In genomic region chrY:90743053-90743810, GRCm38 (mm10) we compare ENCODE assay signal across 10 mouse cellular contexts. TPM values are rescaled to one million over a fixed set of nuclear protein-coding genes. Genes with fewer than 3 reads are reported as not detected.
DNase-seq lines count a peak whose midpoint lies in the region; ATAC-seq and TF ChIP-seq lines count a peak whose summit lies in the region.
"Not testable (repeated sequence)": the region's sequence is repeated elsewhere in the genome, so short reads cannot be mapped to it uniquely, and the experiment has no call there.
"Had no signal": no experiment of that assay in that cellular context is flagged by ENCODE, and none has a peak within 500 bp of the region (broad histone marks: within the 10 kb centered on the region; RNA-seq: fewer than 3 reads in every experiment).

No protein-coding gene starts in this region.

- not testable (repeated sequence) for H3K4me2 ChIP-seq in intestine, embryonic 14.5 days (ENCODE audit: low read length)

- DNase-seq in ZHBTc4 (ENCODE audit: low read depth, low spot score) = peak; percentile 59
- DNase-seq in cerebellum, postnatal 25 days = peak; percentile 40 to 46
- DNase-seq in frontal cortex, postnatal 10 days (ENCODE audit: low spot score in 2 of 2) = peak; percentile 9 to 40
- peak; percentile 49 for DNase-seq in intestine, embryonic 14.5 days (ENCODE audit: low spot score)
- peak; percentile 34 for DNase-seq in limb, embryonic 10.5 days (ENCODE audit: low spot score)
- peak; percentile 26 for DNase-seq in ovary, adult 18-20 months (ENCODE audit: low spot score)
- peak; percentile 15 for DNase-seq in thymus, adult 2 months

- WGBS in intestine, embryonic 14.5 days = 91% methylated on average over 46 of the region's 46 CpGs
- 84% methylated on average over 43 of the region's 46 CpGs for WGBS in limb, embryonic 10.5 days
- 85% methylated on average over 45 of the region's 46 CpGs for WGBS in thymus, adult 2 months

- H3K4me1 ChIP-seq in intestine, embryonic 14.5 days (replicated peaks; ENCODE audit: control insufficient read depth, insufficient read depth, low read length); limb, embryonic 10.5 days; thymus, adult 2 months (replicated peaks; ENCODE audit: control insufficient read depth, insufficient read depth, low read length): not testable (repeated sequence)

- H3K9me3 ChIP-seq in intestine, embryonic 14.5 days (ENCODE audit: control insufficient read depth, low read length) = peaks cover 56% of the 10 kb centered on the region
- peaks cover 44% of the 10 kb centered on the region for H3K9me3 ChIP-seq in limb, embryonic 10.5 days (replicated peaks)

- not testable (repeated sequence) for H3K27ac ChIP-seq in intestine, embryonic 14.5 days (ENCODE audit: low read depth); limb, embryonic 10.5 days; thymus, adult 2 months (ENCODE audit: control insufficient read depth, insufficient read depth, low read length)

- not testable (repeated sequence) for TF ChIP-seq CTCF in thymus, adult 2 months (IDR thresholded peaks at IDR 0.05; ENCODE audit: borderline replicate concordance, control insufficient read depth, extremely low read depth, insufficient read depth, low read length, poor library complexity)

- not testable (repeated sequence) for ATAC-seq in intestine, embryonic 14.5 days (replicated peaks; ENCODE audit: low FRiP score, low TSS enrichment, low read depth)

- not testable (repeated sequence) for H3K27me3 ChIP-seq in intestine, embryonic 14.5 days (replicated peaks; ENCODE audit: control insufficient read depth, insufficient read depth, low read length); limb, embryonic 10.5 days (ENCODE audit: low read depth, poor library complexity, severe bottlenecking); thymus, adult 2 months (ENCODE audit: control insufficient read depth, insufficient read depth, low read length)

- peaks cover 33% of the 10 kb centered on the region for H3K36me3 ChIP-seq in intestine, embryonic 14.5 days (ENCODE audit: control insufficient read depth, insufficient read depth, low read length)
- peaks cover 61% of the 10 kb centered on the region for H3K36me3 ChIP-seq in limb, embryonic 10.5 days
- peaks cover 15% of the 10 kb centered on the region for H3K36me3 ChIP-seq in thymus, adult 2 months (ENCODE audit: control insufficient read depth, insufficient read depth, low read length)

- TF ChIP-seq POLR2A in thymus, adult 2 months (IDR thresholded peaks at IDR 0.05; ENCODE audit: control insufficient read depth, extremely low read depth, insufficient read depth, low read length, poor library complexity) = not testable (repeated sequence)

- H3K9ac ChIP-seq in intestine, embryonic 14.5 days (ENCODE audit: low read length) = not testable (repeated sequence)

- H3K4me3 ChIP-seq in intestine, embryonic 14.5 days (ENCODE audit: low read depth, low read length); limb, embryonic 10.5 days; thymus, adult 2 months (ENCODE audit: control insufficient read depth, insufficient read depth, low read length): not testable (repeated sequence)

RNA-seq across cellular contexts. Expression of gene Gm21860, which starts 11.4 kb away (rescaled TPM):
- not detected in 2 replicates for polyA plus RNA-seq in intestine, embryonic 14.5 days (2014; fragmentation: Nextera tagmentation; extraction: Ambion mirVana)
- not detected in 2 replicates for polyA plus RNA-seq in limb, embryonic 10.5 days (2016; fragmentation: Nextera tagmentation; extraction: Ambion mirVana)
- polyA plus RNA-seq in thymus, adult 2 months (2012; rRNA removed) = not detected in 2 replicates
- polyA plus RNA-seq: embryonic facial prominence, embryonic 15.5 days; heart, embryonic 12.5 days; limb, embryonic 13.5 days had no signal

RNA-seq across cellular contexts. Expression of gene Gm47283, which starts 41.3 kb away (rescaled TPM):
- not detected in 2 replicates for polyA plus RNA-seq in intestine, embryonic 14.5 days (2014; fragmentation: Nextera tagmentation; extraction: Ambion mirVana)
- not detected in 2 replicates for polyA plus RNA-seq in limb, embryonic 10.5 days (2016; fragmentation: Nextera tagmentation; extraction: Ambion mirVana)
- not detected in 2 replicates for polyA plus RNA-seq in thymus, adult 2 months (2012; rRNA removed)
- polyA plus RNA-seq: embryonic facial prominence, embryonic 15.5 days; heart, embryonic 12.5 days; limb, embryonic 13.5 days had no signal
